Mouse (Mus musculus) midbrain, embryonic 16.5 days (tissue): ENCODE data around the gene Ankrd39. TPM values are rescaled to one million over a fixed set of nuclear protein-coding genes. Genes with fewer than 3 reads are reported as not detected.

Source experiments
- ATAC-seq: fragments of 200-750 bp; cut with Nextera tagmentation; 2 replicates; pipeline ENCODE4 v1.8.0; 2017; ENCODE audit warnings: moderate TSS enrichment
- H3K27ac ChIP-seq: fragments of 300-500 bp; sonication (generic); 2 replicates; pipeline ENCODE4 v1.5.1; 2014; ENCODE audit warnings: mild to moderate bottlenecking, low read length, mixed read lengths
- H3K27me3 ChIP-seq: fragments of 300-500 bp; sonication (generic); 2 replicates; pipeline ENCODE4 v1.6.1; 2014; ENCODE audit warnings: low read depth, low read length, mixed read lengths; ENCODE audit not compliant: control insufficient read depth, insufficient read depth
- H3K36me3 ChIP-seq: fragments of 300-500 bp; sonication (generic); 2 replicates; pipeline ENCODE4 v1.6.1; 2014; ENCODE audit warnings: mild to moderate bottlenecking, low read length, moderate library complexity, mixed read lengths; ENCODE audit not compliant: control insufficient read depth, insufficient read depth
- H3K4me1 ChIP-seq: fragments of 300-500 bp; sonication (generic); 2 replicates; pipeline ENCODE4 v1.6.1; 2014; ENCODE audit warnings: mild to moderate bottlenecking, low read length, mixed read lengths; ENCODE audit not compliant: control insufficient read depth, insufficient read depth
- H3K4me2 ChIP-seq: fragments of 300-500 bp; sonication (generic); 2 replicates; pipeline ENCODE4 v1.6.1; 2014; ENCODE audit warnings: mild to moderate bottlenecking, low read length, mixed read lengths
- H3K4me3 ChIP-seq: fragments of 300-500 bp; sonication (generic); 2 replicates; pipeline ENCODE4 v1.5.1; 2014; ENCODE audit warnings: low read depth, mild to moderate bottlenecking, low read length, moderate library complexity, mixed read lengths
- H3K9ac ChIP-seq: fragments of 300-500 bp; sonication (generic); 2 replicates; pipeline ENCODE4 v1.6.1; 2014; ENCODE audit warnings: low read depth, low read length, mixed read lengths
- H3K9me3 ChIP-seq: fragments of 300-500 bp; sonication (generic); replicated peaks from 2 replicates; pipeline ENCODE4 v1.6.1; 2014; ENCODE audit warnings: mild to moderate bottlenecking, low read length, mixed read lengths; ENCODE audit not compliant: control insufficient read depth, poor library complexity, severe bottlenecking
- WGBS: fragments of 180-500 bp; shearing (Covaris S2); extraction: QIAGEN DNeasy Blood & Tissue Kit; methylation state at CpG from one replicate; pipeline ENCODE4 v1.1.7; 2014; 5-methylcytosine and 5-hydroxymethylcytosine counted together
- polyA plus RNA-seq: library from polyadenylated mRNA; unstranded; fragments of >200 nt; fragmentation: Nextera tagmentation; extraction: Ambion mirVana; gene quantifications from 2 replicates; pipeline ENCODE4 v1.2.1, GENCODE M21; 2015

The Ankrd39 gene
- polyA plus RNA-seq, 1 experiment from 2014 or later = 32.8 TPM

DNA sequence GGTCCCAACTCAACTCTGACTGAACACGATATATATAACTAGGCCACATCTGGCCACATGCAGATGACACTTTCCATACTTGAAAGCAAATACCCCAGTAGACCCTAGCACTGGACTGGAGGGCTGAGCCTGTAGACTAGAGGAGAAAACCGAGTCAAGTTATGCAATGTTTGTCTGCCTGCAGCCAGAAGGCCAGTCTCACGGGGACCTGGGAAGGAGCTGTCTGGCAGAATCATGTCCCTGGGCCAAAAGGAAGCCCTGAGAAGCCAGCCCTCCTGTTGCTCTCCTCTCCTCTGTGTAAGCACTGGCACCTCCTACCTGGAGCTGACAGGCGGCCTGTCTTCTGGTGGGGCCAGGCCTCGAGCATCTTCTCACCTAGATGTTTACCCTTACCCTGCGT is 28.1 kb upstream of the Ankrd39 start:
- Histone ChIP-seq H3K9me3 (no peaks in the 10 kb centered on the region), H3K9ac (no peak overlapping the region), H3K4me3 (no peak overlapping the region), H3K4me1 (peaks cover 7% of the 10 kb centered on the region), H3K4me2 (no peak overlapping the region), H3K27me3 (no peaks in the 10 kb centered on the region), H3K27ac (no peak overlapping the region), H3K36me3 (no peaks in the 10 kb centered on the region)
- WGBS = 73% methylated on average over 6 of the region's 6 CpGs
- ATAC-seq = no peak

DNA sequence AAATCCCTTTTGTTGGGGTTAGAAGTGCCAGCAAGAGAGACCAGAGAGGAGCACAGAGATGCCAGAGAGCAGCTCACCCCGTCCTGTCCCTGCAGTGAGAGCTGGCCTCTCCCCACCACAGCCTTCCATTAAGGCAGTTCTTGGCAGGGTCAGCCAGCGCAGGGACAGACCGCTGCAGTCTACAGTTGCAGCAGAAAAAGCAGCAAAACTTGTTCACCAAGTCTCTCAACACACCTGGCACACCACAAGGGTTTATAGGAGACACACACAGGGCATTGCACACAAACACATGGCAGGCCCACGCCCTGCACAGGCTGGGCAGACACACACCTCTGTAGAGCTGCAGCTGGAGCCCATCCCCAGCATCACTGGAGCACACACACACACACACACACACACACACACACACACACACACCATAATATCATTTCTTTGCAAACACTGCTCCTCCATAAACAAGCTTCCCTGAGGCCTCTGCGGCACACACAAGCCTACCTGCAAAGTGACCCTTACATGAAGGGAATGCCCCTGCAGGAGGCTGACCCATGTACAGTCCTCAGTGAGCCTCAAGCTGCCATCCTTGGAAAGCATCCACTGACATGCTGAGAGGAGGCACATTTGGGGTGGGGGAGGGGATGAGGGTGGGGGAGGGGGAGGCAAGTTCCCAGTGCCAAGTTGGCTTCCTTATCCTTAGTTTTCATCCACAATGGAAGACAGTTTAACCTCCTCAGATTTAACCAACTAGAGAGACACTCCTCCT is 27.1 kb upstream of the Ankrd39 start:
- 80% methylated on average over 5 of the region's 5 CpGs for WGBS

DNA sequence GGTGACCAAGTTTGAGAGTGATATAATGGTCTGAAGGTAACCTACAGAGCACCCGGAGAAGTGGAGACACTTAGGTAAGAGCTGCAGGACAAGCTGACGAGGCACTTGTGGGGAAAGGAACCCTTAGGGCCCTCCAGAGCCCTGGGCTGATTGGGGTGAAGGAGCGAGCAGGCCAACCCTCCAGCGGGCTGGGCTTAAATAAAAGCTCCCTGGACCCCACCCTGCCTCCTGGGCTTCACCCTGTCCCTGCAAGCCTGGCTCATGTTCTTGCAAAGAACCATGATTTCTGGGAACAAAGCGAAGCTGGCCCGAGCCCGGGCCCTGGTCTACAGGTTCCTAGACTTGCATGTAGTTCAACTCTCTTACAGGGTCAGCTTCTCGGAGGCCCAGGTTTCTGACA is 26.3 kb upstream of the Ankrd39 start:
- ATAC-seq = no peak
- WGBS = 87% methylated on average over 8 of the region's 8 CpGs
- no peak overlapping the region for H3K27ac ChIP-seq
- H3K4me1 ChIP-seq = no peaks in the 10 kb centered on the region
- no peaks in the 10 kb centered on the region for H3K36me3 ChIP-seq
- H3K9ac ChIP-seq = no peak overlapping the region
- H3K4me2 ChIP-seq = no peak overlapping the region
- no peaks in the 10 kb centered on the region for H3K9me3 ChIP-seq
- no peaks in the 10 kb centered on the region for H3K27me3 ChIP-seq
- no peak overlapping the region for H3K4me3 ChIP-seq

More for the DNA sequence above, 27.1 kb upstream of the Ankrd39 start:
- Histone ChIP-seq H3K9me3 (no peaks in the 10 kb centered on the region), H3K4me1 (no peaks in the 10 kb centered on the region), H3K9ac (no peak overlapping the region), H3K27me3 (no peaks in the 10 kb centered on the region), H3K36me3 (no peaks in the 10 kb centered on the region), H3K27ac (no peak overlapping the region), H3K4me2 (no peak overlapping the region), H3K4me3 (no peak overlapping the region)
- no peak for ATAC-seq

DNA sequence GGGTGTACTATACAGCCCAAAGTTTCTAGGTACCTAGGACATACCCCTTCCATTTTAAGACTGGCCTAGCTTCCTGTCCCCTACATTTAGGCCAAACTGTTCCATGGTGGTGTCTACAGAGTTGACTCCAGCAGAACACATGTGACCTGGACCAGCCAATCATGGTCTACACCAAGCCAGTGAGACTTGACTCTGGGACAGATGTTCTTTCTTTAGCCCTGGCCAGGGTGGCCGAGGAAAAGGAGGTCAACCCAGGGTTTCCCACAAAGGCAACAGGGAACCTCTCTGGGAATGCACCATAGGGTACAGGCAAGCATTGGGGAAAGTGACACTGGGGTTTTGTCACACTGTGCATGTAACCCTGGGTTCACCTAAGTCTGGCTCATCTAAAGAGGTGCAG is 25.5 kb upstream of the Ankrd39 start:
- Histone ChIP-seq H3K4me1 (no peaks in the 10 kb centered on the region), H3K27me3 (no peaks in the 10 kb centered on the region), H3K4me2 (no peak overlapping the region), H3K9me3 (no peaks in the 10 kb centered on the region), H3K36me3 (no peaks in the 10 kb centered on the region), H3K4me3 (no peak overlapping the region), H3K27ac (no peak overlapping the region), H3K9ac (no peak overlapping the region)
- no peak for ATAC-seq
- WGBS = 47% methylated on average over 1 of the region's 1 CpGs

DNA sequence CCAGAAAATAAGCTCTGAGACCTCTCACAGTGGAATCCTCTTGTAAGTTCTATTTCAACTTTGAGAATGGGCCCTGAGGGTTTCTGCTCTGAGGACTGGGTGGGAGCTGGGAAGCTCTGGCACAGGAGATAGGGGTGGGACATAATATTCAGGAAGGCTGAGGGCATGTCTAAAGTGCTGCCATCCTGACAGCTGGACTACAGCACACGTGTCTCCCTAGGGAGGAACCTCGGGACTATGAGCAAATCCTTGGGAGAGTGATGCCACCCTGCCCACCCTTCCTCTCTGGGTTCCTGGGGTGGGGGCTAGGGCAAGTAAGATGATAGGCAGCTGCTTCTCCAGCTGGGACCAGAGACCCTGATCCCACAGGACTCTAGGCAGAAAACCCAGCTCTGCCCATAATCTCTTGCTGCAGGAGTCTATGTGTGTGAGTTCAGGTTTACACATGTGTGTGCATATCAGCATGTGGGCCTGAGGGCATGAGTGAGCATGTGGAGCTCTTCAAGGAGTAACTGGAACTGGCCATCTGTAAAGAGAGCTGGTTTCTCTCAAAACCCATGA is 25.0 kb upstream of the Ankrd39 start:
- no peak for ATAC-seq
- H3K4me1 ChIP-seq = no peaks in the 10 kb centered on the region
- H3K4me2 ChIP-seq = no peak overlapping the region
- no peak overlapping the region for H3K27ac ChIP-seq
- WGBS = 63% methylated on average over 2 of the region's 2 CpGs
- H3K27me3 ChIP-seq = no peaks in the 10 kb centered on the region
- no peaks in the 10 kb centered on the region for H3K36me3 ChIP-seq
- H3K9me3 ChIP-seq = no peaks in the 10 kb centered on the region
- no peak overlapping the region for H3K4me3 ChIP-seq
- H3K9ac ChIP-seq = no peak overlapping the region

DNA sequence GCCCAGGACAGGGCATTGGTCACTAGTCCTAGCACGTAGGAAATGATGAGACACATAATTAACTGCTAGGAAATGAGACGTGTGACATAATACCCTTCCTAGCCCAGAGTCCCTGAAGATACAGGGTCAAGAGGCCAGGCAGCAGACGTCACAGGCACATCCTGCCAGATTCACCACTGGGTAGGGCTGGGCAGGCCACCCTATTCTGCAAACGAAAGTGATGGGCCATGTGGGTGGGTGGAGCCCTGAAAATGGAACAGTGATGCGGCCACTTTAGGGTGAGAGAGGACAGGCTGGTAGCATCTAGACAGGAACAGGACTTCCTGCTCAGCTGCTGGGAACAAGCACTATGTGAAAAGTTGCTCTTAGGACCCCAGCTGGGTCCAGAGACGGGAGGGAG is 24.4 kb upstream of the Ankrd39 start:
- no peak for ATAC-seq
- no peaks in the 10 kb centered on the region for H3K9me3 ChIP-seq
- 62% methylated on average over 6 of the region's 6 CpGs for WGBS

DNA sequence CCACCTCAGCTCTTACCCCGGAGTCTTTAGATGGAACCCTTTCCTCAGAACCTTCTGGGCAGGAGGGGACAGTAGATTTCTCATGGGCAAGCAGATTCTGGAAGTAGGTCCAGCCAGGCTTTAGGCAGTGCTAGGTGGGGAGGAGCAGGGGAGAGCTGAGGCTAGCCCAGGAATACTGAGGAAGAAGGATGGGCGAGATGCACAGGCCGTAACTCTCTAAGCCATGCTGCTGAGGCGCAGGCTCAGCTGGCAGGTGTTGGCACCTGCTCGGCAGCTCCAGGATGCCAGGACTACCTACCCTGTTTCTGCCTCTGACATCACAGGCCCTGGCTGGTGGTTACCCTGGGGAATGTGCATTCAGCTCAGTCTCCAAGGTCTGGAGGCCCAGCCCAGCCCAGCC is 23.1 kb upstream of the Ankrd39 start:
- no peak overlapping the region for H3K4me2 ChIP-seq
- no peak overlapping the region for H3K27ac ChIP-seq
- no peak for ATAC-seq
- H3K27me3 ChIP-seq = no peaks in the 10 kb centered on the region
- H3K9ac ChIP-seq = no peak overlapping the region
- no peaks in the 10 kb centered on the region for H3K36me3 ChIP-seq
- WGBS = 88% methylated on average over 5 of the region's 5 CpGs
- H3K9me3 ChIP-seq = no peaks in the 10 kb centered on the region
- 0 out of 2 replicates have a peak, but pooled peaks cover 2% of the 10 kb centered on the region for H3K4me1 ChIP-seq
- H3K4me3 ChIP-seq = no peak overlapping the region

More for the DNA sequence above, 24.4 kb upstream of the Ankrd39 start:
- Histone ChIP-seq H3K4me2 (no peak overlapping the region), H3K4me1 (no peaks in the 10 kb centered on the region), H3K4me3 (no peak overlapping the region), H3K9ac (no peak overlapping the region), H3K27me3 (no peaks in the 10 kb centered on the region), H3K27ac (no peak overlapping the region), H3K36me3 (no peaks in the 10 kb centered on the region)

DNA sequence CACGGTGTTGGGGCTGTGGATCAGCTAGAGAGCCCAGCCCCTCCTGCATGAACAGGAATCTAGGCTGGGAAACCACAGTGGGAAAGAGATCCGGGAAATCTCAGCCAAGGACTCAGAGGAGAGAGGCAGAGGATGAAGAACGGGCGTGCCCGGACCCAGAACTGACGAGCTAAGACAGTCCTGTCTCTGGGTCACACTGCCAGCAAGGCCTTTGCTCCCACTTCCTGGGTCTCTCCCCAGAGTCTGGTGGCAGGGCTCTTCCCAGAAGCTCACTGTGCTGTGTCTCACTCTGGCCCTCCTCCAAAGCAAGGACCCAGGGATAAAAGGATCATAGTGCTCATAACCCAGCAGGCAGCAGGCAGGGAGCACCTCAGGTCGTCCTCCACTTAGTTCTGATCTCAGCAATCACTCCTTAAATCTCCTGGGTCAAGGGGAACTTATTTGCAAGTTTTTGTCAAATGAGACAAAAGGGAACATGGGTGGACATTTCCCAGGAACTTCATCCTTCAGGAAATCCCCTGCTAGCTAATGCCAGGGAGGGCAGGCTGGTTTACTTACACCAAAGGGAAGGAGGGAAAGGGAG is 22.5 kb upstream of the Ankrd39 start:
- Histone ChIP-seq H3K9ac (no peak overlapping the region), H3K4me1 (0 out of 2 replicates have a peak, but pooled peaks cover 2% of the 10 kb centered on the region), H3K27me3 (no peaks in the 10 kb centered on the region), H3K4me2 (no peak overlapping the region), H3K4me3 (no peak overlapping the region), H3K36me3 (no peaks in the 10 kb centered on the region), H3K27ac (no peak overlapping the region), H3K9me3 (no peaks in the 10 kb centered on the region)
- no peak for ATAC-seq
- WGBS = 45% methylated on average over 7 of the region's 7 CpGs

DNA sequence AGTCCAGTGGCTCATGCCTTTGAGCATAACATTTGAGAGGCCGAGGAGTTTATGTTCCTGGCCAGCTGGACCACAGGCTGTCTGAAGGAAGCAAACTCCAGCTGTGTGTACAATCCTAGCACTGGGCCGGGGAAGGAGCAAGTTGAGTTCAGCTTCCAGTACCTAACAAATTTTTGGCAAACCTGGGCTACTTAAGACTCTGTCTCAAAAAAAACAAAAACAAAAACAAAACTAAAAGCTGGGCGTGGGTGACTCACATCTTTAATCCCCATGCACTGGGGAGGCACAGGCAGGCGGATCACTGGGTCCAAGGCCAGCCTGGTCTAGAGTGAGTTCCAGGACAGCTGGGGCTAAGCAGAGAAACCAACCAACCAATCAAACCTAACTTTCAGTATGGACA is 21.5 kb upstream of the Ankrd39 start:
- Histone ChIP-seq H3K27ac (no peak overlapping the region), H3K27me3 (no peaks in the 10 kb centered on the region), H3K4me2 (no peak overlapping the region), H3K9ac (no peak overlapping the region), H3K9me3 (no peaks in the 10 kb centered on the region), H3K4me3 (no peak overlapping the region), H3K36me3 (no peaks in the 10 kb centered on the region), H3K4me1 (0 out of 2 replicates have a peak, but pooled peaks cover 2% of the 10 kb centered on the region)
- ATAC-seq = no peak
- 78% methylated on average over 4 of the region's 4 CpGs for WGBS
